Mouse (Mus musculus): ENCODE data around the gene Trim63. TPM values are rescaled to one million over a fixed set of nuclear protein-coding genes. Genes with fewer than 3 reads are reported as not detected.

The Trim63 gene
- polyA plus RNA-seq, 1 experiment from 2014 or later = 0.36 TPM

DNA sequence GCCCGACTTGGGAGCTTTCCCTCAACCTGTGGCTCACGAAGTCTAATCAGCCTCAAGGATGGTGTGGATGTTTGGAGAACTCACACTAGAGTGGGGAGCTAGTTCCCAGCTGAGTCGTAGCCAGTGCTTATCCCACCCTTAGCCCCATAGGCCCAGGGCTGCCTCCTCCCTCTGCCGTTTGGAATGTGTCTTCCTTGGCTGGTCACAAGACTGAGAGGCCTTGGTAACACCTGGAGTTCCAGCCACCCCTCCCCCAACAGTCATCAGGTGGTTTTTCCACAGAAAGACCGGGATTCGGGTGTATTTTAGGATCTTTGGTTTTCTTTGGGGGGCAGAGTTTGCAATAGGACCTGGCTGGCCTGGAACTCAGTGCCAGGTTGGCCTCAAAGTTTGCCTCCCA is 35.7 kb downstream of the Trim63 start:
- no peaks in the 10 kb centered on the region for H3K9me3 ChIP-seq (replicated peaks)
- H3K4me1 ChIP-seq = peaks cover 17% of the 10 kb centered on the region
- H3K4me3 ChIP-seq = no peak overlapping the region
- H3K36me3 ChIP-seq = no peaks in the 10 kb centered on the region
- no peak for DNase-seq (ENCODE audit: low spot score)
- H3K27ac ChIP-seq (replicated peaks) = no peak overlapping the region
- WGBS = 91% methylated on average over 6 of the region's 6 CpGs
- H3K27me3 ChIP-seq (ENCODE audit: low read depth, poor library complexity, severe bottlenecking) = peaks cover 14% of the 10 kb centered on the region

DNA sequence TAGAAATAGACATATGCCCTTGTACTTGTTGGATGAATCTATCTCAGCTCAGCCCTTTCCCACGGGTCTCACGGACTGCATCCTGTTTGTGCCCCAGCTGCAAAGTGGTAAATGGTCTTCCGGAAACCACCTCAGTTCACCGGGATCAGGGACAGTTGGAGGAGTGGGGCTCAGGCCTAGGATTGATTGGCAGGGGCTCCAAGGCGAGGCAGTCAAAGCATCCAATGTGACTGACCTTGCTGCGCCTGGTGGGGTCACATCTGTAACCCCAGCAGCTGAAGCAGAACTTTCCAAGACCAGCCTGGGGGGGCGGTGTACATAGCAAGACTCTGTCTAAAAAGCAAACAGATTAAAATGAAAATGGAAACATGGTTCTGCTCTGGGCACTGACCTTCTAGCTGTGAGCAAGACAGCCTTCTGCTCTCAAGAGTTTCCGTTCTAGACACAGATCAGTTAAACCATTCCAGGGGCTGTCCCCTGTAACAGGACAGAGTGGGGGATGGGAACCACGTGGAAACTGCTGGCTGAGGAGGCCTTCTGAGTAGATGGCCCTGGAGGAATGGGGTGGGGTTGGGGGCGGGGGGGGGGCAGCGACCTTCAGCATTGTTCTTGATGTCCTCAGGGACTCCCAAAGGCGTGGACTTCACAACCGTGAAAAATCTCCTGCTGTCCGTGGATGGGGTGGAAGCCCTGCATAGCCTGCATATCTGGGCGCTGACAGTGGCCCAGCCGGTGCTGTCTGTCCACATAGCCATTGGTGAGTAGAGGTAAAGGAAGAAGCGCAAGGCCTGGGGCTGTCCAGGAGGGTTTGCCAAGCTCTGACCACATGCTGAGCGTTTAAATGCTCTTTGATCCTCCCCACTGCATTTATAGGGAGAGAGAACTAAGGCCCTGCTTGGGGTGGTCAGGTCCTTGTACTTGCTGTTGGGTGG is 36.7 kb downstream of the Trim63 start:
- WGBS = 52% methylated on average over 18 of the region's 18 CpGs
- Histone ChIP-seq H3K9me3 (replicated peaks) (no peaks in the 10 kb centered on the region), H3K27me3 (ENCODE audit: low read depth, poor library complexity, severe bottlenecking) (peaks cover 10% of the 10 kb centered on the region), H3K4me1 (peaks cover 17% of the 10 kb centered on the region), H3K4me3 (no peak overlapping the region), H3K36me3 (no peaks in the 10 kb centered on the region), H3K27ac (replicated peaks) (peak overlapping the region; percentile 55; the same call in 1 of the 2 replicates)
- DNase-seq (ENCODE audit: low spot score) = no peak

- H3K27ac ChIP-seq (replicated peaks) = peak overlapping the region; percentile 55; the same call in 1 of the 2 replicates
- peaks cover 21% of the 10 kb centered on the region for H3K4me1 ChIP-seq
- peaks cover 11% of the 10 kb centered on the region for H3K27me3 ChIP-seq (ENCODE audit: low read depth, poor library complexity, severe bottlenecking)
- no peak overlapping the region for H3K4me3 ChIP-seq
- no peak for DNase-seq (ENCODE audit: low spot score)
- H3K36me3 ChIP-seq = no peaks in the 10 kb centered on the region
- no peaks in the 10 kb centered on the region for H3K9me3 ChIP-seq (replicated peaks)
- 69% methylated on average over 12 of the region's 12 CpGs for WGBS
These were observed 37.4 kb downstream of the Trim63 start for GRCm38 (mm10) chr4:134352261-134352707.

DNA sequence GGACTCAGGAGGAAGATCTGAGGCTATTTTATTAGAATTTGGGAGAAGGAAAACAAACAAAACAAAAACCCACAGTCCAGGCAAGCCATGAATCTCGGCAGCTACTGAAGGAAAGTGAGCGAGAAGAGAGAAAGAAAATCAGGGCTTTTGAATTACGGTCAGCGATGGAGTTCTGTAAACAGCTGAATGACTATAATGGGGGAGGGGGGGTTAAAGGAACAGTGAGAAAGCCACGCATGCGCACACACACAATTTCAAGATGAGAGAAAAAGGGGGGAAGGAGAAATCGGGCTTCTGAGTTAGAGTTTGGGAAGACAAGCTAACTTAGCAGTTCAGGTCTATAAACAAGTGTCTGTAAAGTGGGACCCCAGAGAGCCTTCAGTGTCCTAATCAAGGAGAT is 38.0 kb downstream of the Trim63 start:
- Histone ChIP-seq H3K27ac (replicated peaks) (no peak overlapping the region), H3K9me3 (replicated peaks) (no peaks in the 10 kb centered on the region), H3K4me1 (peaks cover 27% of the 10 kb centered on the region), H3K36me3 (no peaks in the 10 kb centered on the region), H3K27me3 (ENCODE audit: low read depth, poor library complexity, severe bottlenecking) (peaks cover 17% of the 10 kb centered on the region), H3K4me3 (no peak overlapping the region)
- no peak for DNase-seq (ENCODE audit: low spot score)
- 87% methylated on average over 7 of the region's 7 CpGs for WGBS

DNA sequence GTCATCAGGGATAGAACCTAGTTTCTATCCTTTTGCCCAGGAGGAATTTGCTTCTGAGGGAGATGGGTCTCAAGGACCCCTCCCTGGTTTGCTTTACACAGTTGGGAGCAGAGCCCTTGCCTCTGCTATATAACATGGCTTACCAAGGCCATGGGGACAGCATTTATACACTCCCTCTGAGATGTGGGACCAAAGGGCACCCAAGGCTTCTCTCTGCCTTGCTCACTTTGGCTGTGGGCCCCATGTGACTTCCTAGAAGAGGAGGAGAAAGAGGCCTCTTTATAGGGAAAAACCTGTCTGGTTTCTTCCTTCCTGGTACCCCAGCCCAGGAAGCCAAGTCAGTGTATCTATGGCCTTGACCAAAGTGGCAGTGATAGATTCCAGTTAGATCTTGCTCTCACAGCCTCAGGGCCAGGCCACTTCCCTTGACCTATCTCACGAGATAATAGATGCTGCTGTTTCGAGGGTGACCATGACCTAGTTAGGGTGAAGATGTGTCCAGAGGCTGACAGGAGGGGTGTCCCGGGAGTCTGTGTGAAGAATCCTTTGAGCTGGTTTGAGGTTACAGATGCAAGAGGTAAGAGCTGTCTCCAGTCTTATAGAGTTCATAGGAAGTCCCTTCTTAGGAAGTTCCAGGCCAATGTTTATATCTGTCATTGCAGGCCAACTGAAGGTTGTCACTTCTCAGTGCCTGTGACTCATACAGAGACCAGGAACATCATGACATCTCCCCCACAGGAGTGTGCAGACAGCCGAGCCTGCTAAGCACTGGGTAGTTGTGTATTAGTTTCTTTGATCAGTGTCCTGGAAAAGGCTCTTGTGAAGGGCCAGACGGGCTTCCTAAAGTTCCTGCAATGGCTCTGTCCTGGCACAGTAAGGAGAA is 38.8 kb downstream of the Trim63 start:
- Histone ChIP-seq H3K27me3 (ENCODE audit: low read depth, poor library complexity, severe bottlenecking) (peaks cover 26% of the 10 kb centered on the region), H3K27ac (replicated peaks) (no peak overlapping the region), H3K9me3 (replicated peaks) (no peaks in the 10 kb centered on the region), H3K4me1 (peaks cover 27% of the 10 kb centered on the region), H3K4me3 (no peak overlapping the region), H3K36me3 (no peaks in the 10 kb centered on the region)
- WGBS = 71% methylated on average over 5 of the region's 5 CpGs
- no peak for DNase-seq (ENCODE audit: low spot score)

DNA sequence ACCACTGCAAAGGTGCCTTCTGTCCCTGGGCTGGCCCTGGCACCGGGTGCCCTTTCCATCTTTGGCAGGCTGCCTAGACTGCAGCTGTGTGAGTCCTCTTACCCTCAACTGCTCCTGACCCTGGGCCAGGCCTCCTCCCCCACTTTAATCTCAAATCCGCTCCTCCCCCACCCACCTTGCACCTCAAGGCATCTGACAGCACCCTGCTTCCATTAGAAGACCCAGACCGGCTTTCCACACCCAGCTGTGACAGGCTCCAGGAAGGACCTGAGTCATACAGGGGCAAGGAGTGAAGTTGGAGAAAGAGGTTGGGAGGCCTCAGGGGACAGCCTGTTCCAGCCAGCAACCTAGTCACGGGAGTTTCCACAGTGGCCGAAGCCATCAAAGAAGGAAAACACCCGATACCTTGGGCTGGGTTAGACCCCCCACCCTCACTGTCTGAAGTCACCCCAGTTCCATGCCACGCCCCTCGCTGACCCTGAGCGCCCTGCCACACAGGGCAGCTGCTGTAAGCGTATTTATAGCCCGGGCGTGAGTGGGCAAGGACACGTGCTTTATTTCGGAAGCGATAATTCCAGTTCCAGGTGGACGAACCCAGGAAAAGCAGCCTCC is 41.0 kb downstream of the Trim63 start:
- peaks cover 27% of the 10 kb centered on the region for H3K4me1 ChIP-seq
- peaks cover 33% of the 10 kb centered on the region for H3K27me3 ChIP-seq (ENCODE audit: low read depth, poor library complexity, severe bottlenecking)
- H3K27ac ChIP-seq (replicated peaks) = no peak overlapping the region
- no peaks in the 10 kb centered on the region for H3K9me3 ChIP-seq (replicated peaks)
- DNase-seq (ENCODE audit: low spot score) = no peak
- H3K36me3 ChIP-seq = no peaks in the 10 kb centered on the region
- H3K4me3 ChIP-seq = no peak overlapping the region
- WGBS = 62% methylated on average over 16 of the region's 16 CpGs

- Histone ChIP-seq H3K36me3 (no peaks in the 10 kb centered on the region), H3K27me3 (ENCODE audit: low read depth, poor library complexity, severe bottlenecking) (peaks cover 35% of the 10 kb centered on the region), H3K27ac (replicated peaks) (peak overlapping the region; percentile 50; the same call in 1 of the 2 replicates), H3K4me3 (peak overlapping the region; percentile 40), H3K9me3 (replicated peaks) (no peaks in the 10 kb centered on the region), H3K4me1 (peaks cover 19% of the 10 kb centered on the region)
- 23% methylated on average over 22 of the region's 22 CpGs for WGBS
- DNase-seq (ENCODE audit: low spot score) = peak; percentile 73
These were observed 41.9 kb downstream of the Trim63 start for GRCm38 (mm10) chr4:134356591-134357460.

DNA sequence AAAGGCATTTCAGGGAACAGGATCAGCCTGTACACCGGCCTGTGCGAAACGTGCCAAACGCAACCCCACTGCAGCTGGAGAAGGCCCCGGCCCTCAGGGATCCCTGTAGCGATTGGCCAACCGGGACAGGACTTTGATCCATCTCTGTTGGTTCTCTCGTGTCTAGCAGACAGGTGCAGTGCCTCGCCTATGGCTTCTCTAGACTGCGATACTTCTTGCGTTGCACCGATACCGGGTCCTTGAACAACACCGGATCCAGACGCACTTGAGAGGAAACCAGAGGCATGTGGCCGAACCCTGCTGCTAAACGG is 42.5 kb downstream of the Trim63 start:
- peak overlapping the region; percentile 50; the same call in 1 of the 2 replicates for H3K27ac ChIP-seq (replicated peaks)
- no peaks in the 10 kb centered on the region for H3K36me3 ChIP-seq
- peak; percentile 17 for DNase-seq (ENCODE audit: low spot score)
- H3K27me3 ChIP-seq (ENCODE audit: low read depth, poor library complexity, severe bottlenecking) = peaks cover 41% of the 10 kb centered on the region
- WGBS = 30% methylated on average over 17 of the region's 17 CpGs
- peak overlapping the region; percentile 40 for H3K4me3 ChIP-seq
- no peaks in the 10 kb centered on the region for H3K9me3 ChIP-seq (replicated peaks)
- peaks cover 14% of the 10 kb centered on the region for H3K4me1 ChIP-seq

- 85% methylated on average over 6 of the region's 6 CpGs for WGBS
- no peak overlapping the region for H3K27ac ChIP-seq (replicated peaks)
- peaks cover 18% of the 10 kb centered on the region for H3K4me1 ChIP-seq
- no peaks in the 10 kb centered on the region for H3K36me3 ChIP-seq
- no peak overlapping the region for H3K4me3 ChIP-seq
- peaks cover 63% of the 10 kb centered on the region for H3K27me3 ChIP-seq (ENCODE audit: low read depth, poor library complexity, severe bottlenecking)
- H3K9me3 ChIP-seq (replicated peaks) = no peaks in the 10 kb centered on the region
- no peak for DNase-seq (ENCODE audit: low spot score)
These were observed 44.7 kb downstream of the Trim63 start for GRCm38 (mm10) chr4:134359649-134360048.

- H3K27ac ChIP-seq (replicated peaks) = no peak overlapping the region
- no peak for DNase-seq (ENCODE audit: low spot score)
- 49% methylated on average over 5 of the region's 5 CpGs for WGBS
- H3K9me3 ChIP-seq (replicated peaks) = no peaks in the 10 kb centered on the region
- H3K4me3 ChIP-seq = no peak overlapping the region
- H3K27me3 ChIP-seq (ENCODE audit: low read depth, poor library complexity, severe bottlenecking) = peaks cover 72% of the 10 kb centered on the region
- H3K4me1 ChIP-seq = peaks cover 18% of the 10 kb centered on the region
- H3K36me3 ChIP-seq = no peaks in the 10 kb centered on the region
These were observed 46.3 kb downstream of the Trim63 start for GRCm38 (mm10) chr4:134361215-134361614.

- DNase-seq (ENCODE audit: low spot score) = no peak
- no peaks in the 10 kb centered on the region for H3K9me3 ChIP-seq (replicated peaks)
- no peak overlapping the region for H3K4me3 ChIP-seq
- peaks cover 78% of the 10 kb centered on the region for H3K27me3 ChIP-seq (ENCODE audit: low read depth, poor library complexity, severe bottlenecking)
- H3K27ac ChIP-seq (replicated peaks) = no peak overlapping the region
- no peaks in the 10 kb centered on the region for H3K36me3 ChIP-seq
- WGBS = 74% methylated on average over 9 of the region's 9 CpGs
- H3K4me1 ChIP-seq = peaks cover 15% of the 10 kb centered on the region
These were observed 47.2 kb downstream of the Trim63 start for GRCm38 (mm10) chr4:134362124-134362523.

DNA sequence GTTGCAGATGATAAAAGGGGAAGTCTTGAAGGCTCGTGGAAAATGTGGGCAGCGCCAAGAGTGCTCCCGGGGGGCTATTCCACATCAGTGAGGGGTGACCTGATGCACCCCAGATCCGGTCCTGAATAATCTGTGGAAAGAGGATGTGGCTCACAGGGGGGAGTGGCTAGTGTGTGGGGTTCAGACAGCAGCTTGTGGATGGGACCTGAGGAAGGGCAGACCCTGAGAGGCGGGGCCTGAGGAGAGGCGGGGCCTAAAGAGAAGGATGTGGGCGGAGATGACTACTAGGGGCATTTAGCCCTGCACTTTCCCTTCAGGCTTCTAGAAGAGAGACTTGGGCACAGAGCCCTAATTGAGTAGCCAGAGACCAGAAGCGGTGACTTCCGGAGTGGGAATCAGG is 47.7 kb downstream of the Trim63 start:
- Histone ChIP-seq H3K4me3 (peak overlapping the region; percentile 2; the same call in 1 of the 2 replicates), H3K9me3 (replicated peaks) (no peaks in the 10 kb centered on the region), H3K36me3 (no peaks in the 10 kb centered on the region), H3K27me3 (ENCODE audit: low read depth, poor library complexity, severe bottlenecking) (peaks cover 78% of the 10 kb centered on the region), H3K27ac (replicated peaks) (no peak overlapping the region), H3K4me1 (peaks cover 11% of the 10 kb centered on the region)
- DNase-seq (ENCODE audit: low spot score) = no peak
- 29% methylated on average over 9 of the region's 9 CpGs for WGBS

All from midbrain, embryonic 10.5 days (tissue).